Mouse (Mus musculus) urinary bladder, postnatal 4 days (tissue): ENCODE data around the gene Tmod2.
A peak's percentile ranks its signal among the peaks of the same experiment; 100 is the strongest.
"Not testable (repeated sequence)": the region's sequence is repeated elsewhere in the genome, so short reads cannot be mapped to it uniquely, and the experiment has no call there.

ENCODE experiments used
- DNase-seq, 2 experiments: peaks; one replicate each; pipeline ENCODE4 v3.0.0; 2021 to 2022; ENCODE audit warnings: low spot score in 2 of 2

Tmod2 gene

DNA sequence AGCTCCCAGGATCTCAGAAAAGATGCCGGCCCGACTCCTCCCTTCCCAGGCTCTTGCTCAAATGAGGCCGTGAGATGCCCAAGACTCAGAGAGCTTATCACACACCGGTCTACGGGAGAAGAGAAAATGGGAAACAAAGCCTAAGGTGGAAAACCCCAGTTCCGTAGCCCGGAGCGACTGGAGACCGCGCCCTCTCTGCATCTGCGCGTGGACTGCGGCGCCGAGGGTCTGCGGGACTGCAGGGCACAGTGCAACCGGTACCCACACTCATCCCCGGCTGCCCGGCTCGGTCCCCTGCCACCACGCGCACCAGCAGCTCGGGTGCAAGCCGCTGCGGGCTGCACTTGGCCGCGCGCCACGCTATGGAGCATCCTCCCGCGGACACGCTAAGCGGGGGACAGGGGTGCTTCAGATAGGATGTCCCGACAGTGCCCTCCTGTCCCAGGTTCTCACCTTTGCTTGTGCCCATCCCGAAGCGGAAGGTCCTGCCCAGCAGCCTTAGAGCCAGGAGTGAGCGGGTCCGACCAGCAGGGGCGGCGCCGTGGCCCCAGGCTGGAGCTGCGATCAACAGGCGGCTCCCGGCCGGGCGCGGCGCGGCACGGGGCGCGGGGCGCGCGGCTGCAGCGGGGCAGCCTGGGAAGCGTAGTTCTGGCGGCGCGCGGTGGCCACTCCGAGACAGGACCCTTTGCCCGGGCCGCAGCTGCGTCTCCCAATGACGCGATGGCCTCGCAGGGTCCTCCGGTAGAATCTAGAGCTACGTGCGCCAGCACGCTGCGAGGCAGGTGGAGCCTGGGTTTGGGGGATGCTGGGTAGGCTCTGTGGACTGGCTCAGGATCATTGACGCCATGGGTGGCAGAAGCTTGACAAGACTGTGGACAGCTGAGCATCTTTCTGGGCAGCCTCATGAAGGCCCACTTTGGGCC lies at the start of gene Tmod2:
TSS of gene Tmod2 (minus strand) at position 755 of the 923 bp plus-strand sequence.
- DNase-seq: peak in 1 of 2 experiments; percentile 50

DNA sequence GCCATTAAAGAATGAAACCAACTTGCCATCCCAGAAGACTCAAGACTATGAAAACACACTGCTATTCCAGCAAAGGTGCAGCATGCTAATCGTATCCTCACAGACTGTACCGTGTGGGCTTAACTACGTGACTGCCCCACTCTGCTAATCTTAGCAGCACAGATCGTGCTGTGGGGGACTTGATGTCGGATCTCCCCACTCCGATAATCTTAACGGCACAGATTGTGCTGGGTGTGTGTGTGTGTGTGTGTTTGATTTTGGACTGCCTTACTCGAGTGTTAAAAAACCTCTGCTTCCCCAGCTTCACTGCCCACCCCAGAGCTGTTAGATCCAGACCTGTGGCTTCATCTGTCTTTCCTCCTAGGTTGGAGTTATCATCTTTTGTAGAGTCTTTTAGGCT lies 49.8 kb upstream of the Tmod2 start:
- DNase-seq: no peak

DNA sequence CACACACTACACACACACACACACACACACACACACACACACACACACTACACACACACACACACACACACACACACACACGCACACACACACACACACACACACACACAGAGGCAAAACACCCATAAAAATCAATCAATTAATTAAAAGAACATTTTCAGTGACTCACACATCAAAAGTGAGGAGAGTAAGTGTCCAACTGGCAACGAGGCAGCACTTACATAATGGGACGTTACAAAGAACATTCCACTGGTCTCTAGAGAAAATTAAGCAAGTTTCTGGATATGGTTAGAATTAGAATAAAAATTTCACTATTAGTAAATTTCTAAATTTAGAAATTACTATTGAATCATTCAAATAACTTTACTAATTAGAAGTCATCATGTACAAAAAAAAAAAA lies 45.3 kb upstream of the Tmod2 start:
- DNase-seq: not testable (repeated sequence)

DNA sequence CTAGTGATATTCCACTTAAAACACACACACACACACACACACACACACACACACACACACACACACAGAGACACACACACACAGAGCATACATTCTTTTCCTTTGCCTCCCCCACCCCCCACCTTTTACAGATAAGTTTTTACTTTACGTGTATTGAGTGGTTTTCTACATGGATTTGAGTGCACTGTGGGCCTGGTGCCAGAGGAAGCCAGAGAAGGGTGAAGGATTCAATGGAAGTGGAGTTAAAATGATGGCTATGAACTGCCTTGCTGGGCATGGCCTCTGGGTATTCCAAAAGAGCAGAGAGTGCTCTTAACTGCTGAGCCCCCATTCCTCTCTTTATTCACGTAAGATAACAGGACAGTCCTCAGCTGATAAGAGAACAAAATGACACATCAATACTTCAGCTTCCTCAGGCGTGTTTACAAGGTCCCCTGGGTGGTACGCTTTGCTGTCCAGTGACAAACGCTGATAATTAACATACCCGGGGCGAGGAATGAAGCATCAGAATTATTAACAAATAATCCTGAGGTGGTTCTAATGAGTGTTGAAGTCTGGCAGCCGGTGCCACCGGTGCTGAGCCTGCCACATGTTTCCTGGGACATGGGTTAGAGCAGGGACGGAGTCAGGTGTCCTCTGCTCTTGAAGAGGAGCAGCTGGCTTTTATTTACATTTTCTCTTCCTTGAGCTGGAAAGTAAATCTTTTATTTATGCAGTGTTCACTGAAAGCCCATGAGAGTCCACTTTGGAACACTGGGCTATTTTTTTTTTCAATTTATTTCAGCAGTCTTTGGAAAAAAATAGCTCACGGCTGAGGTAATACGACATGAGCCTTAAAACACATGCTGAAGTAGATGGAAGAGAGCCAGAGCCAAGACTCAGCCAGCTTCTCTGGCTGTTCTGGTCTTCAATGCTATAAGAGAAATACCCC lies 43.1 kb upstream of the Tmod2 start:
- DNase-seq: no peak

DNA sequence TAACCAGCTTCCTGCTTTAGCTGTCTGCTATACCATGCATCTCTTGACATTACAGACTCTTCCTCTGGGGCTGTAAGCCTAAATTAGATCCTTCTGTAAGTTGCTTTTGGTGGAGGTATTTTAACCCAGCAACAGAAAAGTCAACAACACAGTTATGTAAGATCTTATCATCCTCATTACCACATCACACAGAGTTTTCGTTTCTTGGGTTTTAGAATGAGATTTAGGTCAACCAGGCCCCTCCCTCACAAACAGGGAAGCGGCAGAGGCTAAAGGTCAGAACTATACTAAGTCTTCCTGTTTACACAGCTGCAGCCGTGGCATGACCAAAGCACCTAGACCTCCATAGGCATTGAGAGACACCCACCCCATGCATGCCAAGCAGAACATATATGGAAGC lies 34.3 kb upstream of the Tmod2 start:
- no peak for DNase-seq

DNA sequence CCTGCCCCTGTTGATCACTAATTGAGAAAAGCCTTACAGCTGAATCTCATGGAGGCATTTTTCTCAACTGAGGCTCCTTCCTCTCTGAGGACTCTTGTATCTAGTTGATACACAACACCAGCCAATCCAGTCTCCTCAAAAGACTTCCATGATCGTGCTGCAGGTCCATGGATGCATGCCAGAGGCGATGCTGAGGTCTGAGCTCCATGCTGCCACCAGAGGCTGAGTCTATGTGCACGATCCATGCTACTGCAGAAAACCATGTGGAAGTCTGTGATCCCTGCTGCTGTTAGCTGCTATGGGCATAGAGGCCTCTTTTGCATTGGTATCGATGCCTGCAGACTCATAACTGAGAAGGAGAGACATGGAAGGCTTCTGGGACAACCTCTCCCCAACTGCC lies 23.1 kb upstream of the Tmod2 start:
- no peak for DNase-seq

DNA sequence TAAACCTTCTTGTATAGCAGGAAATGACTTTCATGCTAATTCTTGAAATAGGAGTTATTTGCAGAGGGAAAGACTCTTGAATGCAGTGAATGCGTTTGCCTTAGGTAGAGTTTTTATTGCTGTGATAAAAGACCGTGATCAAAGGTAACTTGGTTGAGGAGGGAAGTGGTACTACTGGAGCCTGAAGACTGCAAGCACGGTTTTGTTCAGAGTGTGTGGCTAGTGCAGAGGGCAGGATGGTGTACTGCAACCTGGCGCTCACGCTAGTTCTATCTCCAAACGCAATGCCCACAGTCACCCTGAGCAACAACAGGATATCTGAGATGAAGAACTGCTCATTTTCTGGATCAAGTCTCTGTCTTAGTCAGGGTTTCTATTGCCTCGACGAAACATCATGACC lies 22.5 kb upstream of the Tmod2 start:
- DNase-seq: no peak

DNA sequence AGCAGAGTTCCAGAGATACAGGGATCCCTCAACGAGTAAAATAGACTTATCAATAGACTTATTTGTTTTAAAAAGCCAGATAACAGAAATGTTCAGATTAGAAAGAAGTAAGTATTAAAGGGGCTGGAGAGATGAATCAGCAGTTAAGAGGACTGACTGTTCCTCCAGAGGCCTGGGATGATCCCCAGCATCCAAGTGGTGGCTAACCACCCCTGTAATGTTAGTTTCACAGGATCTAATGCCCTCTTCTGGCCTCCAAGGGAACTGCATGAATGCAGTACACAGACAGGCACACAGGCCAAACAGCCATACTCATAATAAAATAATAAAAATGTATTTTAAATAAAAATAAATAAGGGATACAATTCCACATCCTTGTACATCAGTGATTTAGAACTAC lies 21.8 kb upstream of the Tmod2 start:
- DNase-seq: no peak

DNA sequence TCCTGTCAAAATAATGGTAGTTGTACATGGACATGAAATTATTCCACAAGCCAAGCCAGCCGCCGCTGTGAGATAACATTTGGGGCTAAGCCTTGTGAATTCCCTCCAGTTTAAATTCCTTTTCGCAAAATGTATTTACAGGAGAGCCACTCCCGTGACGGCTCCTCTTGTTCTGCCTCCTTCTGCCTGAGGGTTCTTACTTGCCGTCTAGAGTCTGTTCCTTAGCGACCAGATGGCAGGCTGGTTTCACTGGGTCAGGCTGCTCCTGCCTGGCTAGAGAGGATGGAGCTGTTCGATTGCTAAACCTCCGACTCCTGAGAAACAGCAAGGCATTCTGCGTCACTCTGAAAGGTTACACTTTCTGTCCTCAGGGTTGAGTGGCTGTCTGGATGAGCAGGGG lies 21.0 kb upstream of the Tmod2 start:
- no peak for DNase-seq

DNA sequence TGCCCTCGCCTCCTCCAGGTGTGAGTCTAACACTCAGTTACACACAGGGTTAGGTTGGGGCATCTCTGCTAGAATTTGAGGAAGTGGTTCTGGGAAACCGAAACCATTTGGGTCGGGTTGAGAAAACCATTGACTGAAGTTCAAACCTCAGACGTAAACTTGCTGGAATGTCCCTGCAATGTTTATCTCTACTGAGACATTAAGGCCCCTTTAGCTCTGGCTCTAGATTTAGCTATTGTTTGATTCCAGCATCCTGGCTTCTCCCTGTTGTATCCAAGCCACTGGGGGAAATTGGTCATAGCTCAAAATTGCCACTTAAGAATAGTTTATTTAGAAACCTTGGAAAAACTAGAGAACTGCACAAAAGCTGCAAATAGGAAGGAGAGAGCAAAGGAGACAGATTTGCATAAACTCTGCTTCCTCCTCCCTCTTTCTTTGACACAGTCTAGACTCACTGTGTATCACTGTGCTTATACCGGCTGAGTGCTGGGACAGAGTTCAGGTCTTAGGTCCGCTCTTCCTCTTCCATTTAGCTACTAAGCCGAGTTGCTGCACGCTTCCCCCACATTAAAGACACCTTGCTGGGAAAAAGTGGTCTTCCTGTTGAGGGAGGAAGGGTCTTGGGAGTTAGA lies 19.8 kb upstream of the Tmod2 start:
- DNase-seq: no peak

DNA sequence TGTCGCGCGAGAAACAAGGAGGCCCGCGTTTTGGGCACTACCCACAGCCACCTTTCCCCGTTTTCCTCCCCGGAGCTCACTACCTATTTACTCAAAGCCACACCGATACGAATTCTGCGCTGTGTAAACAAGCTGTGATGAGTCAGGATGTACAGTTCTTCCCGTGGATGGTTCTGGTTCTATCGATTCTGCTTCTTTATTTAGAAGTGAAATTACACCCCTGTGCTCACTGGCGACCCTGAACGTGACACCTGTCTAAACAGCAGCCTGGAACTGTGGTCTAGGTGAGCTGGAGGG lies 15.1 kb upstream of the Tmod2 start:
- DNase-seq: no peak

DNA sequence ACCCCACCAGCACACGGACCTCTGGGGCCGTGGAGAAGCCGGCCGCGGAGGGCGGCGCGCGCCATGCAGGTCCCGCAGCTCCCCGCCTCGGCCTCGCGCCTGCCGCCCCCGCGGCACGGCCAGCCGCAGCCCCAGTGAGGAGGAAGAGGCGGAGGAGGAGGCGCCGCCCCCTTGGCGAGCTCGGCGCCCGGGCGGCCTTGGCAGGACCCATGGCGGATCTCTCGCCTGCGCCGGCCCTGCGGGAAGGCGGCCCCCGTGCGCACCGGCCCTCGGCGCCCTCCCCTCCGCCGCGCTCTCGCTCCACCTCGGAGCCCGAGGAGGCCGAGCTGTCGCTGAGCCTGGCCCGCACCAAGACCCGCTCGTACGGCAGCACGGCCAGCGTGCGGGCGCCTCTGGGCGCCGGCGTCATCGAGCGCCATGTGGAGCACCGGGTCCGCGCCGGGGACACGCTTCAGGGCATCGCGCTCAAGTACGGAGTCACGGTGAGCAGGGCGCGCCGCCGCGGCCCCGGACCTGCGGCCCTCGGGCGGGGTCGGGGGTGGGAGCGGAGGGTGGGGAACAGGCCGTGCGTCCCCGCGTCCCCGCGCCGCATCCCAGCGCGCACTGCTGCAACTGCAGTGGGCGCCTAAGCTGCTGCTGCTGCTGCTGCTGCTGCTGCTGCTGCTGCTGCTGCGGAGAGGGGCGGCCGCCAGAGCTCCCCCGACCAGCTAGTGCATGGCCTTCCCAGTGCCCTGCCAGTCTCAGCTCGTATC lies 14.6 kb upstream of the Tmod2 start, which contains the start of gene Lysmd2:
TSS of gene Lysmd2 (plus strand) at position 186 of the 752 bp plus-strand sequence.
- peak; percentile 78 to 79 for DNase-seq

DNA sequence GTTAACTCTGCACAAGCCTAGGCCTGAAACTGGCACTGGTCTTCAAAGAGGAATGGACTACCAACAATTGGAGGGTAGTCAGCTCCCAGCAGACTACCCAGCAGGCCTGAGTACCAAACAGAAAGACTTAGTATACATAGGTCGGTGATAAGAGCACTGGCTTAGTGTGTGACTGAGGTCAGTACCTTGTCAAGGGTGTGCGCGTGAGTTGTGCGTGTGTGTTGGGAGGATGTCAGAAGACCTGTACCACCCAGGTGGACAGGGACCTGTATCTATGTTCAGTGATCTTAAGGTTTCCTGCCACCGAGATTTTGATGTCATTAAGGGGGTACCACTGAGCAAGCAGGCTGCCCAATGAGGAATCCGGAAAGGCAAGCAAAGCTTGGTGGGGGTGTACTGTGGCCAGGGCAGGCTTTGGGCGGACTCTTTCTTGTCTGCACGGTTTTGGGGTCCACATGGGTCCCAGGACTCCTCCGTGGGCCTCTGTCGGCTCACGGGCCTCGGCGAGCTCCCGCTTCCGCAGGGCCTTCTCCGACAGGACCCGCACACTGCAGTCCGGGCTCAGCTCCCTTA lies 13.9 kb upstream of the Tmod2 start:
- no peak for DNase-seq

DNA sequence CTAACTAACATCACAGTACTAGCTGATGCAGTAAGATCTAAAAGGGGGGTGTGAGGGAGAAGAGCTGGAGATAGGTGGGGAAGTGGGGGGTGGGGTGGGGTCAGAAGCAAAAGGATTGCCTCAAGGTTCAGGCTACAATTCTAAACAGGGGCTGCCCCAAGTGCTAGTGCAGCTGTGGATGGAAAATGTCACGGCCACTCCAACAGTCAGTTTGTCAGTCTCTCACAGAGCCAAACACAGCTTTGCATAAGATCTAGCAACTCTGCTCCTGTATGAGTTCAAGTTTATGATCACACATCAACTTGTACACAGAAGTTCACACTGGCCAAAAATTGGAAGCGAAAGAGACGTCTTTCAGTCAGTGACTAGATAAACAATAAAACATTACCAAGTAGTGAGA lies 10.3 kb upstream of the Tmod2 start:
- no peak for DNase-seq

DNA sequence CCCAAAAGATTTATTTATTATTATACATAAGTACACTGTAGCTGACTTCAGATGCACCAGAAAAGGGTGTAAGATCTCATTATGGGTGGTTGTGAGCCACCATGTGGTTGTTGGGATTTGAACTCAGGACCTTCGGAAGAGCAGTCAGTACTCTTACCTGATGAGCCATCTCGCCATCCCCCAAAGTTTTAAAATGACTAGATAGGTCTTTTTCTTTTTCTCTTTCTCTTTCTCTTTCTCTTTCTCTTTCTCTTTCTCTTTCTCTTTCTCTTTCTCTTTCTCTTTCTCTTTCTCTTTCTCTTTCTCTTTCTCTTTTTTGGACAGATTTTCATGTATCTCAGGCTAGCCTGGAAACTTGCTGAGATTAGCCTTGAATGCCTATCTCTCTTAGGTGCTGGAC lies 8.6 kb upstream of the Tmod2 start:
- DNase-seq: not testable (repeated sequence)

DNA sequence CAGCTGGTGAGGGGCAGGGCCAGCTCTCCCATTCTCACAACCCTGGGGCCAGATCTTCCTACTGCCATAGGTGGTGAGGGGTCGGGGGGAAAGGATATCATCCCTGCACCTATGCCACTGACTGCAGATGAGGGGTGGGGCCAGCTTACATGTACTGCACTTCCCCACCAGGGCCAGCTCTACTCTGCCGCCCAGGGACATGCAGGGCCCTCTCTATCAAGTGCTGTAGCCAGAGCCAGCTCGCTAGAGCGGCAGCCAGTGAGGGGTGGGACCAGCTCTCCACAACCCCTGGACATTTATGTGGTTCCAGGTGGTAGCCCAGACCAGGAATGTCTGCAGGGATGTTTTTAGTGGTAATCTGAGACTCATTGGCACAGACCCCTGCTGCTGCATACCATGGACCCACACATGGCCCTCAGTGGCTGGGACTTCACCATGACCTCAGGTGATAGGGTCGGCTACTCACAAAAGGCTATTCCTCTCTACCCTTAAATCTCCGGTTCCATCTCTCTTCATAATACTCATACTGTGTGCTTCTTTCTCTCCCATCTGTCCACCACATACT lies 7.8 kb upstream of the Tmod2 start:
- no peak for DNase-seq

DNA sequence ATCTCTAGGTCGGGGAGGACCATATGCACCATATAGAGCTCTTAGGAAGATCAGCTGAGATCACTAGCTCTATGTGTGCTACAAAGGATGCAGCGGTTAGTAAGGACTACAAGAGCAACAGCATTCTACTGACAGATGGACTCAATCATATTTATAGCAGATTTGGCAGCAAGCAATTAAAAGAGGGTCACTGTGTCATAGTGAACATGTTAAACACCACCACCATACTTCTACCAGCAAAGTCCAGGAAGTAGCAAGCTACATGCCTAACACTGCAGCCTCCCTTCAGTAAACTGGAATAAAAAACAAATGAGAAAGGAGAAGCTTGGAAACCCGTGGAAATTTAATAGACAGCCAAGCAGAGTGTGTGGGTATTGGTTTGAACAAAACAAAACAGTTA lies 5.4 kb upstream of the Tmod2 start:
- no peak for DNase-seq

DNA sequence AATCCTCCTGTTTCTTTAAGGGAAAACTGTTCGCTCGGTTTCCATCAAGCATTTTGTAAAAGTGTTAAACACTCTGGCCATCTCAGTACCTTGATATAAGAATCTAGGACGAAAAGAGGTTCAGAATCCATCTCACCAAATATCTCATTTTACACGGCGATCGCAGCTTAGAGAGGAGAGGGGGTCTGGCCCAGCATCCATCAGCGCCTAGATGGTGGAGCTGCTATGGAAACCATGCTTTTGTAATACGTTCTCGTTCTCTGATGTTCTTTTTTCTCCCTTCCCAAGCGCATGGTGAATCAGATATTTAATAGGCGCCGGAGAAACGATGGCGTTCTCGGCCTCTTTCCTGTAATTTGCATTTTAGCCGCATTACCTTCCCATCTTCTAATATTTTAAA lies 1.2 kb downstream of the Tmod2 start:
- no peak for DNase-seq

DNA sequence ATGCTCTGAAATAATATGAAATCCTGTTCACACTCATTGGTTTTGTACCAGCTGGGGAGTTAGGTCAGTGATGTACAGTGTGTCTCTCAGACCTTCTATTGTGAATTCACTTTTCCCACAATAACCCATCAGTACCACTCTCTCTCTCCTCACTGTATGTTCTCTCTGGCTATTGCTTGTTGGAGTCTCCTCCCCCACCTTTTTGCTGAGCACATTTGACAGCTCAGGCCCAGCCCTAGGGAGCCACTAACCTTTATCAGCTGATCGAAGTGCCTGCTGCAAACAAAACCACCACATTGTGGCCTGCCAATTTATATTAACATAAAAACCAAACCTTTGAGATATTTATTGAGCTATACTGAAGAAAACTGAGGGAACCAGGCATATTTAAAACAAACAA lies 1.6 kb downstream of the Tmod2 start:
- DNase-seq: no peak

DNA sequence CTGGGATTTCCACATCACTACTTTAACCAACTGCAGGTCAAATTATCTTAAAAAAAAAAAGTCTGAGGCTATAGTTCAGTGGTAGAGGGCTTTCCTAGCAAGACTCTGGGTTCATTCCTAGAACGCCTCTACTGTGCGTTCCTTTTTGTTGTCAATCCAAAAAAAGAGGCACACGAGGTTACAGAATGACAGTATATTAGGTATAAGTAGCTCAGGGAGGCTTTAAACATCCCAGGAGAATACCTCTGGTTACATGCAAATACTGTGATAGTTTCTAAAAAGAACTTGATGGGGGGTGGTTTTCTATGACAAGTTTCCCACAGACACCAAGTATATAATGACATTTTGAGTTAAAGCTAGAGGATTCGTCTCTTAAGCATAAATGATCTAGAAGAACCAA lies 3.6 kb downstream of the Tmod2 start:
- no peak for DNase-seq

DNA sequence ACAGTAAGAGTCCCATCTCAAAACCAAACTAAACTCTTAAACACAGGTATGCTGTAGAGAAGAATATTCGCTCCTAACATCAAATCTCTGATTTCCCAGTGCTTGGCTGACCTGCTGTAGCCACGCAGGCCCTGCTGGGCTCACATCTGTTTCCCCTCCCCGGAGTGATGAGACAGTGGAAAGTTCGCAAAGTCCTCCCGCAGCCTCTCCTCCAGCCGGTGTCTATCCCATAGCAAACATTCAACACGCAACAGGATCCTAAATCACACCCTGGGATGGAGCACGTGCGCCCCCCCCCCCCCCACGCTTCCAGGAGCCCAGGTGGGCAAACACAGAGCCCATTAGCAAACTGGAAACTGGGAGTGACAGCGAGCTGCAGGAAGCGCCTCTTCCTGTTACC lies 9.6 kb downstream of the Tmod2 start:
- no peak for DNase-seq
